Mouse (Mus musculus) hindlimb bud, embryonic 11.5 days (tissue): ENCODE measurements around the gene Faxc.

Experiments used
- DNase-seq: peaks from one replicate; pipeline ENCODE4 v3.0.0-alpha.2; 2012; ENCODE audit warnings: low read depth, low spot score; ENCODE audit errors: extremely low spot score

Gene Faxc

GRCm38 (mm10) chr4:21930971-21931771 lies at the start of gene Faxc:
Gene Faxc, plus strand, starts transcription at chr4:21931329.
- DNase-seq, result no peak

GRCm38 (mm10) chr4:21882806-21883205 lies 48.3 kb upstream of the Faxc start:
- DNase-seq, result no peak

GRCm38 (mm10) chr4:21885831-21886230 lies 45.3 kb upstream of the Faxc start:
- DNase-seq, result no peak

- DNase-seq, result no peak
These were observed 872 bp downstream of the Faxc start for GRCm38 (mm10) chr4:21931772-21932630.

- no peak for DNase-seq
These were observed 4.2 kb downstream of the Faxc start for GRCm38 (mm10) chr4:21935378-21935777.

- no peak for DNase-seq
These were observed 5.3 kb downstream of the Faxc start for GRCm38 (mm10) chr4:21936424-21936823.

GRCm38 (mm10) chr4:21937890-21938289 lies 6.8 kb downstream of the Faxc start:
- DNase-seq, result no peak

- DNase-seq, result no peak
These were observed 13.5 kb downstream of the Faxc start for GRCm38 (mm10) chr4:21944672-21945071.

GRCm38 (mm10) chr4:21951444-21951843 lies 20.3 kb downstream of the Faxc start:
- no peak for DNase-seq

- no peak for DNase-seq
These were observed 21.1 kb downstream of the Faxc start for GRCm38 (mm10) chr4:21952255-21952654.

- DNase-seq, result peak; percentile 10
These were observed 26.6 kb downstream of the Faxc start for GRCm38 (mm10) chr4:21957570-21958321.

- DNase-seq, result no peak
These were observed 40.8 kb downstream of the Faxc start for GRCm38 (mm10) chr4:21971949-21972348.

- no peak for DNase-seq
These were observed 43.0 kb downstream of the Faxc start for GRCm38 (mm10) chr4:21974126-21974525.

- no peak for DNase-seq
These were observed 49.3 kb downstream of the Faxc start for GRCm38 (mm10) chr4:21980471-21980870.

- DNase-seq, result no peak
These were observed 51.3 kb downstream of the Faxc start for GRCm38 (mm10) chr4:21982449-21982848.

- DNase-seq, result no peak
These were observed 55.7 kb downstream of the Faxc start for GRCm38 (mm10) chr4:21986857-21987256.

- DNase-seq, result no peak
These were observed 56.3 kb downstream of the Faxc start for GRCm38 (mm10) chr4:21987460-21987859.

GRCm38 (mm10) chr4:21989571-21990091 lies 58.5 kb downstream of the Faxc start:
- DNase-seq, result no peak

- DNase-seq, result peak; percentile 8
These were observed 59.6 kb downstream of the Faxc start for GRCm38 (mm10) chr4:21990580-21991235.

GRCm38 (mm10) chr4:22017656-22018379 lies 86.7 kb downstream of the Faxc start:
- peak; percentile 64 for DNase-seq
